Mouse (Mus musculus): ENCODE results near the gene Taf5l. TPM values are rescaled to one million over a fixed set of nuclear protein-coding genes. Genes with fewer than 3 reads are reported as not detected.

Taf5l gene
- polyA plus RNA-seq, 1 experiment from 2014 or later = 24.3 TPM

DNA sequence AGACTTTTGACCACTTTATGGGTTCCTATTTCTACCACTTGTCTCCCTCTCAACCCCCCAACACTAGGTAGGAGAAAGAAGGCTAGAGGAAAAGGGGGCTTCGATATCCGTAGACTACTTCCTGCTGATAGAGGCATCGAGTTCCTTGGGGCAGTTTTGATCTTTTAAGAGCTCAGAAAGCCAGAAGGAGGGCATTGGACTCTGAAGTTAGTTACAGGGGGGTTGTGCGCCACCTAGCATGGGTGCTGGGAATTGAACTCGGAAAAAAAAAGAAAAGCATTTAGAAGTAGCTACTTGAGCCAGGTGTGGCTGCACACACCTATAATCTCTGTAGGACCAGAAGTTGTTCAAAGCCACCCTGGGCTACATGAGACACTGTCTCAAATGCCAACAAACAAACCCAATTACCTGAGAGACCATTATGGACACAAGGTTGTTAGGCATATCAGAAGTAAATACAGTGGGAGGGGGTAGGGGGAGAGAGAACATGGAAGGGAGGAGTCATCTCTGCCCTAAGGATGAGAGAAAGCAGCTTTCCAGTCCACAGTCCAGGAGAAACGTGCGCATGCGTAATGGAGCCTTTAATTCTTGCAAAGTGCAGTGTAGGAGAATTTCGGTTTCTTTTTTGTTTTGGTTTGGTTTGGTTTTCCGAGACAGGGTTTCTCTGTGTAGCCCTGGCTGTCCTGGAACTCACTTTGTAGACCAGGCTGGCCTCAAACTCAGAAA, 71.0 kb downstream of the Taf5l start:
- Histone ChIP-seq H3K4me1 (replicated peaks) (peaks cover 18% of the 10 kb centered on the region), H3K27ac (replicated peaks) (no peak overlapping the region), H3K27me3 (no peaks in the 10 kb centered on the region), H3K4me2 (peak overlapping the region; percentile 87), H3K4me3 (peak overlapping the region; percentile 91), H3K9me3 (no peaks in the 10 kb centered on the region), H3K36me3 (peaks cover 25% of the 10 kb centered on the region; the same call in 1 of the 2 replicates), H3K9ac (peak overlapping the region; percentile 64)
- WGBS = 33% methylated on average over 10 of the region's 10 CpGs
- no peak for ATAC-seq (ENCODE audit: low FRiP score, low read depth)

DNA sequence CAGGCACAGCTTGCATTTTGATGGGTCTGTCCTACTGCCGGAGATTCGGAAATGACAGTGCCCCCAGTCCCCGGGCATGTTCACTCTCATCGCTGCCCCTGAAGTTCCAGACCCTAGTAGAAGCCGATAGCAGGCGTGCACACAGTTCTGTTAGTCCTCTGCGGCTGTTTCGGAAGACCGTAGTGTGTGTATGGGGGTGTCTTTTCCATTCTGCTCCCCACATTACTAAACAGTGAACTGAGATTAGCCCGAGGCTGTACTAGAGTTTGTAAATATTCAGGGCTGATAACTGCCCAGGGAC, 71.6 kb downstream of the Taf5l start:
- 0 out of 2 replicates have a peak, but pooled peaks have one; percentile 51 for ATAC-seq (ENCODE audit: low FRiP score, low read depth)
- 4% methylated on average over 10 of the region's 10 CpGs for WGBS

DNA sequence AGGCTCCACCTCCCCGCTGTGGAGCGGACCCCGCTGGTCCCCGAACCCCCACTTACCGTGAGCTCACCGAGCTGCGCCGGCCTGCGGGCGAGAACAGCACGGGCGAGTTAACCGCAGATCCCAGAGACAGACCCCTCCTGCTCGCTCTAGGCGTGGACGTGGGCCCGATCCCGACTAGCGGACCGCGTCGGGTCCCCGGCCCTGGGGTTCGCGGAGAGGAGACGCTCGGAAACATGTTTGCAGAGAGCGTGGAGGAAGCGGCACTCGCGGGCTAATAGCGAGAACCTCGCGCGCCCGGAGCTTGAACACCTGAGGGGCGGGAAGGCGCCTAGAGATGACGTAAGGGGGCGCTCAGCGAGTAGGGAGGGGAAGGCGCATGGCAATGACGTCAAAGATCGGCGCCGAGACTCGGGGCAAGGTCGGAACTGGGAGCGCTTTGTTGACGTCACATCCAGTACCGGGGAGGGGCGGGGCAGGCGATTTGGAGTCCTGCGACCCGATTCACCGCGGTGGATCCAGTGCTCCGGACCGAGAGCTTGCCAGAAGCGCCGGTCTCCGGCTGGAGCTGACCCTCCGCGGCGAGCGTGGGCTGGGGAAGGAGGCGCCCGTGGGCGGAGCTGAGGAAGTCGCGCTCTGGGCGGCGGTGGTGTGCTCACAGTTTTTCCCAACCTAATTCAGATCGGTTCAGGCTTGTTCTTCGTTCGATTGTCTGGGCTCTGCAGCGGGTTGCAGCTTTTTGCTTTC, 72.1 kb downstream of the Taf5l start, which contains the start of gene Nup133:
TSS of gene Nup133 (minus strand) at position 324 of the 744 bp plus-strand sequence.
- Histone ChIP-seq H3K9me3 (no peaks in the 10 kb centered on the region), H3K27ac (replicated peaks) (peak within 1 kb of the TSS; percentile 87), H3K4me3 (peak within 1 kb of the TSS; percentile 91), H3K4me1 (replicated peaks) (peaks cover 18% of the 10 kb centered on the region), H3K9ac (peak within 1 kb of the TSS; percentile 78), H3K4me2 (peak within 1 kb of the TSS; percentile 87), H3K36me3 (peaks cover 22% of the 10 kb centered on the region), H3K27me3 (no peaks in the 10 kb centered on the region)
- WGBS = under 1% methylated on average over 77 of the region's 77 CpGs
- ATAC-seq (ENCODE audit: low FRiP score, low read depth) = peak; percentile 89

More for the DNA sequence above, 71.6 kb downstream of the Taf5l start:
- Histone ChIP-seq H3K9me3 (no peaks in the 10 kb centered on the region), H3K27ac (replicated peaks) (peak overlapping the region; percentile 87), H3K36me3 (peaks cover 24% of the 10 kb centered on the region; the same call in 1 of the 2 replicates), H3K4me2 (peak overlapping the region; percentile 87), H3K27me3 (no peaks in the 10 kb centered on the region), H3K9ac (peak overlapping the region; percentile 64), H3K4me1 (replicated peaks) (peaks cover 18% of the 10 kb centered on the region), H3K4me3 (peak overlapping the region; percentile 91)

MicroRNAs within 50 kb of the gene (microRNA counts, 519-probe panel; counts per million panel counts)
- microRNA mmu-miR-1967 = 2,614 counts per million, percentile 45 among the panel's probes with 10 or more counts

Small RNA genes lying within 50 kb of the gene (microRNA-seq; reads per million reads assigned to microRNA genes)
- not detected for gene Mir1967

Other genes with a start within 250 kb of the Taf5l start
- gene Rab4a, start 215.4 kb downstream of the Taf5l start, polyA plus RNA-seq (2015; fragmentation: Nextera tagmentation; extraction: Ambion mirVana) = 77.5 and 82.2 TPM in 2 replicates
- 5.7 and 6.2 TPM in 2 replicates for gene Ccsap, start 161.2 kb downstream of the Taf5l start, polyA plus RNA-seq (2015; fragmentation: Nextera tagmentation; extraction: Ambion mirVana)
- 8.0 and 10.5 TPM in 2 replicates for gene Acta1, start 126.6 kb downstream of the Taf5l start, polyA plus RNA-seq (2015; fragmentation: Nextera tagmentation; extraction: Ambion mirVana)
- gene Nup133, start 72.1 kb downstream of the Taf5l start, polyA plus RNA-seq (2015; fragmentation: Nextera tagmentation; extraction: Ambion mirVana) = 21.3 and 21.9 TPM in 2 replicates
- gene Abcb10, start 38.3 kb downstream of the Taf5l start, polyA plus RNA-seq (2015; fragmentation: Nextera tagmentation; extraction: Ambion mirVana) = 14.9 and 15.2 TPM in 2 replicates
- gene Urb2, start 111 bp upstream of the Taf5l start, polyA plus RNA-seq (2015; fragmentation: Nextera tagmentation; extraction: Ambion mirVana) = 3.1 and 3.5 TPM in 2 replicates
- gene Galnt2, start 210.0 kb upstream of the Taf5l start, polyA plus RNA-seq (2015; fragmentation: Nextera tagmentation; extraction: Ambion mirVana) = 63.2 and 63.7 TPM in 2 replicates

All from hindbrain, embryonic 15.5 days (tissue).